Mouse (Mus musculus) heart, embryonic 12.5 days (tissue): ENCODE data around the gene Ckb. TPM values are rescaled to one million over a fixed set of nuclear protein-coding genes. Genes with fewer than 3 reads are reported as not detected.
A peak's percentile ranks its signal among the peaks of the same experiment; 100 is the strongest.

Source experiments
- ATAC-seq: fragments of 200-750 bp; cut with Nextera tagmentation; 2 replicates; pipeline ENCODE4 v1.8.0; 2017; ENCODE audit warnings: moderate TSS enrichment, moderate library complexity; ENCODE audit not compliant: insufficient number of reproducible peaks, low FRiP score
- H3K27ac ChIP-seq: fragments of 300-500 bp; sonication (generic); 2 replicates; pipeline ENCODE4 v1.5.1; 2016; ENCODE audit warnings: mild to moderate bottlenecking, moderate library complexity; ENCODE audit not compliant: poor library complexity, severe bottlenecking
- H3K27me3 ChIP-seq: fragments of 300-500 bp; sonication (generic); replicated peaks from 2 replicates; pipeline ENCODE4 v1.6.1; 2016; ENCODE audit warnings: mild to moderate bottlenecking, moderate library complexity
- H3K36me3 ChIP-seq: fragments of 300-500 bp; sonication (generic); 2 replicates; pipeline ENCODE4 v1.6.1; 2016; ENCODE audit warnings: mild to moderate bottlenecking, moderate library complexity
- H3K4me1 ChIP-seq: fragments of 300-500 bp; sonication (generic); replicated peaks from 2 replicates; pipeline ENCODE4 v1.6.1; 2016; ENCODE audit warnings: mild to moderate bottlenecking
- H3K4me2 ChIP-seq: fragments of 300-500 bp; sonication (generic); 2 replicates; pipeline ENCODE4 v1.6.1; 2016; ENCODE audit warnings: mild to moderate bottlenecking, moderate library complexity
- H3K4me3 ChIP-seq: fragments of 300-500 bp; sonication (generic); 2 replicates; pipeline ENCODE4 v1.5.1; 2016; ENCODE audit warnings: mild to moderate bottlenecking
- H3K9ac ChIP-seq: fragments of 300-500 bp; sonication (generic); 2 replicates; pipeline ENCODE4 v1.6.1; 2016; ENCODE audit warnings: mild to moderate bottlenecking, moderate library complexity
- H3K9me3 ChIP-seq: fragments of 300-500 bp; sonication (generic); replicated peaks from 2 replicates; pipeline ENCODE4 v1.6.1; 2016; ENCODE audit warnings: mild to moderate bottlenecking, moderate library complexity
- WGBS: fragments of 180-500 bp; shearing (Covaris S2); methylation state at CpG from one replicate; pipeline ENCODE4 v1.1.7; 2016; 5-methylcytosine and 5-hydroxymethylcytosine counted together
- polyA plus RNA-seq: library from polyadenylated mRNA; unstranded; fragments of >200 nt; fragmentation: Nextera tagmentation; extraction: Ambion mirVana; gene quantifications from 2 replicates; pipeline ENCODE4 v1.2.1, GENCODE M21; 2016

Ckb gene
- polyA plus RNA-seq, 1 experiment from 2014 or later, result 363 TPM

DNA sequence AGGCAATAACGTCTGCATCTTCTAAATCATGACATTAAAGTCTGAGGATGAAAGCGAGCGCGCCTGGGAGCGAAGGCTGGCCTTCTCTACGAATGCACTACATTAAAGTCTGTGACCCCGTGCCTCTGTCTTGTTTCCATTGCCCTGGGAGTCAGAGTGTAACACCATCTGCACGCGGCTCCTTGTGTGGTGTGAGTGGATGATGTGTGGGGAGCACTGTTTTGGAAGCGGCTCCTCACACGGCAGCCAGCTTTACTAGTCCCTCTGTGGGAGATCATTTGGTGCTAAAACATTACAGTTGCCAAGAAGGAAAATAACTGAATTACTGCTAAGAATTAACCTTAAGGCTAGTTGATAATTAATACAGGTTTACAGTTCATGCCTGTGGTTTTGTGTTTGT, 16.4 kb downstream of the Ckb start:
- H3K4me2 ChIP-seq, result no peak overlapping the region
- H3K4me3 ChIP-seq, result no peak overlapping the region
- 94% methylated on average over 11 of the region's 11 CpGs for WGBS
- no peak for ATAC-seq
- H3K9me3 ChIP-seq, result no peaks in the 10 kb centered on the region
- H3K36me3 ChIP-seq, result peaks cover 85% of the 10 kb centered on the region
- H3K9ac ChIP-seq, result no peak overlapping the region
- H3K27ac ChIP-seq, result no peak overlapping the region
- no peaks in the 10 kb centered on the region for H3K27me3 ChIP-seq
- no peaks in the 10 kb centered on the region for H3K4me1 ChIP-seq

DNA sequence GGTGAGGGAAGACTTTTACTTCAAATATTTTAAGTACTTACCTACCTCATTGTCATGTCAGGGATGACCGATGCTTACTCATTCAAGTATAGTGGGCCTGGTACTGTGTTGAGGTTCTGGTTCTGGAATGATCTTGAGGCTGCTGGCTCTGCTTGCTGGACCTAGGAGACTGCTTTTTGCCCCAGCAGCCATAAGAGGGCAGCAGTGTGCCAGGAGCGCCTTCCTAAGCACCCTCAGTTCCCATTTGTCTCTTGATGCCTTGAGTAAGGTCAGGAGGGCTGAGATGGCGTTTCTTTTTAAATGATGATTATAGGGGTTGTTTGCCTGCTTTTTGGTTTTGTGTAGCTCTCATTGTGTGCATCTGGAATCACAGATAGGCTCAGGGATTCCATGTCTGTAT, 18.7 kb downstream of the Ckb start:
- Histone ChIP-seq H3K27me3 (no peaks in the 10 kb centered on the region), H3K9ac (no peak overlapping the region), H3K4me3 (no peak overlapping the region), H3K27ac (no peak overlapping the region), H3K4me2 (no peak overlapping the region), H3K4me1 (no peaks in the 10 kb centered on the region; the same call in 1 of the 2 replicates), H3K36me3 (peaks cover 85% of the 10 kb centered on the region), H3K9me3 (no peaks in the 10 kb centered on the region)
- ATAC-seq, result no peak
- 45% methylated on average over 3 of the region's 3 CpGs for WGBS

DNA sequence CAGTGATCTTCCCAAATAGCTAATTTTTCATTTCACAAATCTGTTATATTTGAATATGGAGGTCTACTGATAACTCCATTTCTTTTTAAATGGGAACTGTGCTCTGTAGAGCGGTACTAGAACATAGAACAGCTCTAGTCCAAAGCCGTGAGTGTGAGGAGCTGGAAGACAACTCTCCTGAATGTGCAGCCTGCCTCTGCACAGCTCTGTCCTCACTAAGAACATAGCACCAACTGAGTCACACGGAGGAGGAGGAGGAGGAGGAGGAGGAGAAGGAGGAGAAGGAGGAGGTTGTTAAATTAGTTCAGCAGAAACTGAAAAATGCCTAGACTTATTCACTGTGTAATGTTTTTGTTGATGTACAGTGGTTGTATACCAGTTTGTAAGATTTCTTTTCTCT, 19.2 kb downstream of the Ckb start:
- ATAC-seq, result no peak
- H3K4me1 ChIP-seq, result no peaks in the 10 kb centered on the region; the same call in 1 of the 2 replicates
- no peak overlapping the region for H3K4me3 ChIP-seq
- no peaks in the 10 kb centered on the region for H3K9me3 ChIP-seq
- H3K9ac ChIP-seq, result no peak overlapping the region
- no peaks in the 10 kb centered on the region for H3K27me3 ChIP-seq
- 85% methylated on average over 3 of the region's 3 CpGs for WGBS
- no peak overlapping the region for H3K4me2 ChIP-seq
- no peak overlapping the region for H3K27ac ChIP-seq
- peaks cover 88% of the 10 kb centered on the region for H3K36me3 ChIP-seq

DNA sequence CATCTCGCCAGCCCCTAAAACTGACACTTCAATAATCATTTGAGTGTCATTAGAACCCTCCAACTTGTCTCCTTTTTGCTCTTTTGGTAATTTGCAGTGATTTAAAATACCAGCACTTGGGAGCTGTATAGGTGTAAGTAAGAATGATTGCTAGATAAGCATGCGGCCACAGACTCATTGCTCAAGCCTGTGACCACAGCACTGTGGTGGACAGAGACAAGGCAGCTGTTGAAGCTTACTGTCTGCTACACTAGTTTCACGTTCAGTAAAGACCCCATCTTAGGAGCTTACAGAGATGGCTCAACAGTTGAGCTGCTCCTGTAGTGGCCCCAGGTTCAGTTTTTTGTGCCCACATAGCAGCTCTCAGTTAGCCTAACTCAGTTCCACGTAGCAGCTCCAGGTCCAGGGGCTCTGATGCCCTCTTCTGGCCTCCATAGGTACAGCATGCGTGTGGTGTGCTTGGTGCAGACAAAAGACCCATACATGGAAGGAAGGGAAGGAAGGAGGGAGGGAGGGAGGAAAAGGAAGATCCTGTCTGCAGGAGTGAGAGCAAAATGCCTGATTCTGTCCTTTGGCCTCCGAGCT, 24.0 kb downstream of the Ckb start:
- Histone ChIP-seq H3K4me2 (no peak overlapping the region), H3K4me3 (no peak overlapping the region), H3K9ac (no peak overlapping the region), H3K36me3 (peaks cover 89% of the 10 kb centered on the region), H3K4me1 (no peaks in the 10 kb centered on the region; the same call in 1 of the 2 replicates), H3K27ac (no peak overlapping the region), H3K9me3 (no peaks in the 10 kb centered on the region), H3K27me3 (no peaks in the 10 kb centered on the region)
- 51% methylated on average over 6 of the region's 6 CpGs for WGBS
- ATAC-seq, result peak; percentile 51; the same call in 1 of the 2 replicates

Other genes with a start within 250 kb of the Ckb start
- 7.4 and 12.0 TPM in 2 replicates for gene Tnfaip2, start 229.9 kb downstream of the Ckb start, polyA plus RNA-seq
- 2.1 and 2.4 TPM in 2 replicates for gene Gm266, start 186.5 kb downstream of the Ckb start, polyA plus RNA-seq
- gene Eif5, start 134.3 kb downstream of the Ckb start, polyA plus RNA-seq, result 510 TPM in 2 replicates
- 51.0 and 53.7 TPM in 2 replicates for gene Mark3, start 97.8 kb downstream of the Ckb start, polyA plus RNA-seq
- 8.8 and 10.2 TPM in 2 replicates for gene Trmt61a, start 5.8 kb upstream of the Ckb start, polyA plus RNA-seq
- 40.2 and 41.3 TPM in 2 replicates for gene Bag5, start 40.9 kb upstream of the Ckb start, polyA plus RNA-seq
- gene Apopt1, start 40.9 kb upstream of the Ckb start, polyA plus RNA-seq, result 46.6 and 48.8 TPM in 2 replicates
- gene Klc1, start 86.5 kb upstream of the Ckb start, polyA plus RNA-seq, result 113 and 117 TPM in 2 replicates
- gene Xrcc3, start 141.5 kb upstream of the Ckb start, polyA plus RNA-seq, result 6.1 and 8.1 TPM in 2 replicates
- 70.6 and 71.9 TPM in 2 replicates for gene Zfyve21, start 141.8 kb upstream of the Ckb start, polyA plus RNA-seq
- gene Ppp1r13b, start 235.8 kb upstream of the Ckb start, polyA plus RNA-seq, result 17.9 and 19.8 TPM in 2 replicates